Mouse (Mus musculus) right cerebral cortex, adult 18-20 months (tissue): ENCODE data around the gene Pde4b.

Experiments
- DNase-seq: peaks from one replicate; pipeline ENCODE4 v3.0.0; 2022; ENCODE audit warnings: mixed read lengths

Pde4b gene

GRCm38 (mm10) chr4:102623789-102624611 lies 536.7 kb downstream of the Pde4b start:
- no peak for DNase-seq

- DNase-seq: no peak
Observed at GRCm38 (mm10) chr4:102624937-102625336, 537.6 kb downstream of the Pde4b start.

- no peak for DNase-seq
Observed at GRCm38 (mm10) chr4:102627799-102628198, 540.5 kb downstream of the Pde4b start.

- no peak for DNase-seq
Observed at GRCm38 (mm10) chr4:102629621-102630020, 542.3 kb downstream of the Pde4b start.

- no peak for DNase-seq
Observed at GRCm38 (mm10) chr4:102630261-102630660, 542.9 kb downstream of the Pde4b start.

GRCm38 (mm10) chr4:102631624-102632023 lies 544.3 kb downstream of the Pde4b start:
- no peak for DNase-seq

GRCm38 (mm10) chr4:102633241-102633640 lies 545.9 kb downstream of the Pde4b start:
- DNase-seq: no peak

GRCm38 (mm10) chr4:102635258-102635657 lies 547.9 kb downstream of the Pde4b start:
- DNase-seq: no peak

- DNase-seq: no peak
Observed at GRCm38 (mm10) chr4:102635944-102636343, 548.6 kb downstream of the Pde4b start.

GRCm38 (mm10) chr4:102637348-102637910 lies 550.1 kb downstream of the Pde4b start:
- DNase-seq: no peak

- DNase-seq: no peak
Observed at GRCm38 (mm10) chr4:102640942-102641341, 553.6 kb downstream of the Pde4b start.

GRCm38 (mm10) chr4:102644062-102644461 lies 556.7 kb downstream of the Pde4b start:
- DNase-seq: no peak

GRCm38 (mm10) chr4:102647056-102647455 lies 559.7 kb downstream of the Pde4b start:
- DNase-seq: no peak

- DNase-seq: no peak
Observed at GRCm38 (mm10) chr4:102655331-102655730, 568.0 kb downstream of the Pde4b start.

- peak; percentile 57 for DNase-seq
Observed at GRCm38 (mm10) chr4:102656494-102657036, 569.2 kb downstream of the Pde4b start.
